Mouse (Mus musculus): Measurements from ENCODE around the gene Wdr82.
"Not testable (repeated sequence)": the region's sequence is repeated elsewhere in the genome, so short reads cannot be mapped to it uniquely, and the experiment has no call there.

Wdr82 gene

GRCm38 (mm10) chr9:106166709-106167108 lies 4.0 kb upstream of the Wdr82 start:
- no peak for DNase-seq

GRCm38 (mm10) chr9:106167241-106167640 lies 3.5 kb upstream of the Wdr82 start:
- DNase-seq = no peak

- peak; percentile 44 for DNase-seq
Observed at GRCm38 (mm10) chr9:106167703-106168102, 3.0 kb upstream of the Wdr82 start.

- not testable (repeated sequence) for DNase-seq
Observed at GRCm38 (mm10) chr9:106169006-106169405, 1.7 kb upstream of the Wdr82 start.

GRCm38 (mm10) chr9:106169917-106170316 lies 811 bp upstream of the Wdr82 start:
- DNase-seq = no peak

- DNase-seq = peak; percentile 72
Observed at GRCm38 (mm10) chr9:106171346-106172158, 824 bp downstream of the Wdr82 start.

- DNase-seq = peak; percentile 22
Observed at GRCm38 (mm10) chr9:106172527-106172926, 1.8 kb downstream of the Wdr82 start.

- no peak for DNase-seq
Observed at GRCm38 (mm10) chr9:106173363-106173762, 2.6 kb downstream of the Wdr82 start.

- no peak for DNase-seq
Observed at GRCm38 (mm10) chr9:106175552-106176200, 4.9 kb downstream of the Wdr82 start.

- no peak for DNase-seq
Observed at GRCm38 (mm10) chr9:106176769-106177168, 6.0 kb downstream of the Wdr82 start.

- DNase-seq = no peak
Observed at GRCm38 (mm10) chr9:106177799-106178198, 7.1 kb downstream of the Wdr82 start.

GRCm38 (mm10) chr9:106179454-106179853 lies 8.7 kb downstream of the Wdr82 start:
- no peak for DNase-seq

GRCm38 (mm10) chr9:106179964-106180363 lies 9.2 kb downstream of the Wdr82 start:
- DNase-seq = no peak

GRCm38 (mm10) chr9:106182146-106182545 lies 11.4 kb downstream of the Wdr82 start:
- DNase-seq = no peak

GRCm38 (mm10) chr9:106183996-106184395 lies 13.3 kb downstream of the Wdr82 start:
- DNase-seq = no peak

GRCm38 (mm10) chr9:106191355-106191754 lies 20.6 kb downstream of the Wdr82 start:
- no peak for DNase-seq

- DNase-seq = no peak
Observed at GRCm38 (mm10) chr9:106192024-106192423, 21.3 kb downstream of the Wdr82 start.

- peak; percentile 30 for DNase-seq
Observed at GRCm38 (mm10) chr9:106192998-106193397, 22.3 kb downstream of the Wdr82 start.

GRCm38 (mm10) chr9:106193930-106194807 lies 23.4 kb downstream of the Wdr82 start:
- DNase-seq = no peak

- DNase-seq = no peak
Observed at GRCm38 (mm10) chr9:106195693-106196092, 25.0 kb downstream of the Wdr82 start.

GRCm38 (mm10) chr9:106197081-106197713 lies 26.5 kb downstream of the Wdr82 start:
- no peak for DNase-seq

- DNase-seq = no peak
Observed at GRCm38 (mm10) chr9:106197732-106198131, 27.0 kb downstream of the Wdr82 start.

All from lung, postnatal 36 days (tissue).